Mouse (Mus musculus) liver, adult 2 months (tissue): ENCODE measurements around the gene Crebl2.

Source experiments
- CTCF ChIP-seq: fragments of 200-500 bp; IDR thresholded peaks from 2 replicates; pipeline ENCODE4 v1.5.1; 2011; ENCODE audit warnings: low read depth, low read length, control low read depth
- POLR2A ChIP-seq: fragments of 200-500 bp; IDR thresholded peaks from 2 replicates; pipeline ENCODE4 v1.6.1; 2011; ENCODE audit warnings: low read length, control low read depth; ENCODE audit not compliant: insufficient read depth; ENCODE audit errors: extremely low read depth

- TF ChIP-seq CTCF (no peak), POLR2A (no peak)
Observed at GRCm38 (mm10) chr6:134872236-134872635, 42.3 kb downstream of the Crebl2 start.
